Mouse (Mus musculus) kidney, embryonic 15.5 days (tissue): ENCODE results near the gene Sytl3. TPM values are rescaled to one million over a fixed set of nuclear protein-coding genes. Genes with fewer than 3 reads are reported as not detected.

Source experiments
- ATAC-seq: fragments of 200-750 bp; cut with Nextera tagmentation; replicated peaks from 2 replicates; pipeline ENCODE4 v1.8.0; 2017; ENCODE audit warnings: moderate TSS enrichment; ENCODE audit not compliant: low FRiP score
- H3K27ac ChIP-seq: fragments of 300-500 bp; sonication (generic); 2 replicates; pipeline ENCODE4 v1.5.1; 2015; ENCODE audit warnings: mild to moderate bottlenecking, inconsistent platforms
- H3K27me3 ChIP-seq: fragments of 300-500 bp; sonication (generic); 2 replicates; pipeline ENCODE4 v1.6.1; 2015; ENCODE audit warnings: inconsistent platforms
- H3K36me3 ChIP-seq: fragments of 300-500 bp; sonication (generic); 2 replicates; pipeline ENCODE4 v1.6.1; 2015; ENCODE audit warnings: inconsistent platforms
- H3K4me1 ChIP-seq: fragments of 300-500 bp; sonication (generic); 2 replicates; pipeline ENCODE4 v1.6.1; 2015; ENCODE audit warnings: inconsistent platforms
- H3K4me2 ChIP-seq: fragments of 300-500 bp; sonication (generic); 2 replicates; pipeline ENCODE4 v1.6.1; 2015; ENCODE audit warnings: moderate library complexity, mild to moderate bottlenecking, inconsistent platforms
- H3K4me3 ChIP-seq: fragments of 300-500 bp; sonication (generic); replicated peaks from 2 replicates; pipeline ENCODE4 v1.5.1; 2015; ENCODE audit warnings: mild to moderate bottlenecking, inconsistent platforms
- H3K9ac ChIP-seq: fragments of 300-500 bp; sonication (generic); 2 replicates; pipeline ENCODE4 v1.6.1; 2015; ENCODE audit warnings: mild to moderate bottlenecking, inconsistent platforms
- H3K9me3 ChIP-seq: fragments of 300-500 bp; sonication (generic); replicated peaks from 2 replicates; pipeline ENCODE4 v1.6.1; 2016; ENCODE audit warnings: inconsistent platforms
- WGBS: fragments of 180-500 bp; shearing (Covaris S2); methylation state at CpG from one replicate; pipeline ENCODE4 v1.1.7; 2015; ENCODE audit warnings: mixed read lengths; 5-methylcytosine and 5-hydroxymethylcytosine counted together
- polyA plus RNA-seq: library from polyadenylated mRNA; unstranded; fragments of >200 nt; fragmentation: Nextera tagmentation; extraction: Ambion mirVana; gene quantifications from 2 replicates; pipeline ENCODE4 v1.2.1, GENCODE M21; 2015

Sytl3 gene
- polyA plus RNA-seq, 1 experiment from 2014 or later = 1.2 TPM

- peaks cover 73% of the 10 kb centered on the region for H3K36me3 ChIP-seq
- 72% methylated on average over 8 of the region's 8 CpGs for WGBS
- no peaks in the 10 kb centered on the region for H3K9me3 ChIP-seq
- no peak for ATAC-seq
- no peak overlapping the region for H3K4me2 ChIP-seq
- peaks cover 62% of the 10 kb centered on the region for H3K4me1 ChIP-seq
- peak overlapping the region; percentile 72 for H3K27ac ChIP-seq
- H3K4me3 ChIP-seq = no peak overlapping the region
- no peaks in the 10 kb centered on the region for H3K27me3 ChIP-seq
- H3K9ac ChIP-seq = no peak overlapping the region
These were observed 97.0 kb downstream of the Sytl3 start for GRCm38 (mm10) chr17:6755873-6756272.

GRCm38 (mm10) chr17:6757902-6758301 is 99.0 kb downstream of the Sytl3 start:
- Histone ChIP-seq H3K4me2 (no peak overlapping the region), H3K27me3 (no peaks in the 10 kb centered on the region), H3K9ac (no peak overlapping the region), H3K9me3 (no peaks in the 10 kb centered on the region), H3K36me3 (peaks cover 53% of the 10 kb centered on the region), H3K4me3 (no peak overlapping the region), H3K4me1 (peaks cover 53% of the 10 kb centered on the region), H3K27ac (no peak overlapping the region)
- WGBS = 93% methylated on average over 16 of the region's 16 CpGs
- ATAC-seq = no peak

GRCm38 (mm10) chr17:6758845-6759244 is 100.0 kb downstream of the Sytl3 start:
- ATAC-seq = no peak
- Histone ChIP-seq H3K9me3 (no peaks in the 10 kb centered on the region), H3K4me2 (no peak overlapping the region), H3K9ac (no peak overlapping the region), H3K27me3 (no peaks in the 10 kb centered on the region), H3K4me1 (peaks cover 60% of the 10 kb centered on the region), H3K36me3 (peaks cover 43% of the 10 kb centered on the region), H3K4me3 (no peak overlapping the region), H3K27ac (no peak overlapping the region)
- WGBS = 72% methylated on average over 8 of the region's 8 CpGs

GRCm38 (mm10) chr17:6759717-6760292 is 100.9 kb downstream of the Sytl3 start:
- 62% methylated on average over 9 of the region's 9 CpGs for WGBS
- Histone ChIP-seq H3K4me1 (peaks cover 63% of the 10 kb centered on the region), H3K4me2 (no peak overlapping the region), H3K4me3 (no peak overlapping the region), H3K27me3 (no peaks in the 10 kb centered on the region), H3K9me3 (no peaks in the 10 kb centered on the region), H3K9ac (no peak overlapping the region), H3K36me3 (peaks cover 35% of the 10 kb centered on the region), H3K27ac (no peak overlapping the region)
- no peak for ATAC-seq

GRCm38 (mm10) chr17:6763513-6764226 is 104.8 kb downstream of the Sytl3 start:
- WGBS = 55% methylated on average over 7 of the region's 7 CpGs
- H3K36me3 ChIP-seq = peaks cover 7% of the 10 kb centered on the region
- H3K9me3 ChIP-seq = no peaks in the 10 kb centered on the region
- H3K27ac ChIP-seq = no peak overlapping the region
- H3K4me3 ChIP-seq = no peak overlapping the region
- no peak overlapping the region for H3K9ac ChIP-seq
- no peaks in the 10 kb centered on the region for H3K27me3 ChIP-seq
- no peak overlapping the region for H3K4me2 ChIP-seq
- peaks cover 67% of the 10 kb centered on the region for H3K4me1 ChIP-seq
- no peak for ATAC-seq

- H3K4me1 ChIP-seq = peaks cover 73% of the 10 kb centered on the region
- H3K27me3 ChIP-seq = no peaks in the 10 kb centered on the region
- peaks cover 2% of the 10 kb centered on the region; the same call in 1 of the 2 replicates for H3K36me3 ChIP-seq
- no peak overlapping the region for H3K4me3 ChIP-seq
- ATAC-seq = no peak
- WGBS = 50% methylated on average over 7 of the region's 7 CpGs
- H3K9me3 ChIP-seq = no peaks in the 10 kb centered on the region
- peak overlapping the region; percentile 20; the same call in 1 of the 2 replicates for H3K27ac ChIP-seq
- H3K4me2 ChIP-seq = no peak overlapping the region
- no peak overlapping the region for H3K9ac ChIP-seq
These were observed 105.3 kb downstream of the Sytl3 start for GRCm38 (mm10) chr17:6764227-6764593.

GRCm38 (mm10) chr17:6764730-6765129 is 105.8 kb downstream of the Sytl3 start:
- Histone ChIP-seq H3K9ac (no peak overlapping the region), H3K4me1 (peaks cover 74% of the 10 kb centered on the region), H3K27me3 (no peaks in the 10 kb centered on the region), H3K4me3 (no peak overlapping the region), H3K9me3 (no peaks in the 10 kb centered on the region), H3K27ac (0 out of 2 replicates have a peak overlapping the region, but pooled peaks have one; percentile 20), H3K36me3 (no peaks in the 10 kb centered on the region), H3K4me2 (no peak overlapping the region)
- no peak for ATAC-seq
- WGBS = 66% methylated on average over 4 of the region's 4 CpGs

- no peak overlapping the region for H3K4me2 ChIP-seq
- WGBS = 51% methylated on average over 2 of the region's 2 CpGs
- peak overlapping the region; percentile 52 for H3K27ac ChIP-seq
- no peaks in the 10 kb centered on the region for H3K36me3 ChIP-seq
- H3K4me3 ChIP-seq = no peak overlapping the region
- ATAC-seq = no peak
- H3K27me3 ChIP-seq = no peaks in the 10 kb centered on the region
- H3K4me1 ChIP-seq = peaks cover 74% of the 10 kb centered on the region
- no peaks in the 10 kb centered on the region for H3K9me3 ChIP-seq
- no peak overlapping the region for H3K9ac ChIP-seq
These were observed 107.0 kb downstream of the Sytl3 start for GRCm38 (mm10) chr17:6765886-6766285.

- H3K27ac ChIP-seq = no peak overlapping the region
- no peak for ATAC-seq
- no peak overlapping the region for H3K9ac ChIP-seq
- no peaks in the 10 kb centered on the region for H3K36me3 ChIP-seq
- no peaks in the 10 kb centered on the region for H3K9me3 ChIP-seq
- 69% methylated on average over 4 of the region's 4 CpGs for WGBS
- no peaks in the 10 kb centered on the region for H3K27me3 ChIP-seq
- H3K4me2 ChIP-seq = no peak overlapping the region
- no peak overlapping the region for H3K4me3 ChIP-seq
- H3K4me1 ChIP-seq = peaks cover 82% of the 10 kb centered on the region
These were observed 107.9 kb downstream of the Sytl3 start for GRCm38 (mm10) chr17:6766823-6767222.

GRCm38 (mm10) chr17:6767771-6768170 is 108.9 kb downstream of the Sytl3 start:
- Histone ChIP-seq H3K4me2 (no peak overlapping the region), H3K27me3 (no peaks in the 10 kb centered on the region), H3K27ac (peak overlapping the region; percentile 75), H3K4me1 (peaks cover 90% of the 10 kb centered on the region), H3K9me3 (no peaks in the 10 kb centered on the region), H3K36me3 (no peaks in the 10 kb centered on the region), H3K9ac (no peak overlapping the region), H3K4me3 (no peak overlapping the region)
- 65% methylated on average over 5 of the region's 5 CpGs for WGBS
- ATAC-seq = no peak

- no peak overlapping the region for H3K9ac ChIP-seq
- no peak overlapping the region for H3K4me3 ChIP-seq
- H3K27me3 ChIP-seq = no peaks in the 10 kb centered on the region
- H3K9me3 ChIP-seq = no peaks in the 10 kb centered on the region
- peaks cover 90% of the 10 kb centered on the region for H3K4me1 ChIP-seq
- H3K27ac ChIP-seq = peak overlapping the region; percentile 75
- no peak overlapping the region for H3K4me2 ChIP-seq
- H3K36me3 ChIP-seq = no peaks in the 10 kb centered on the region
- peak; percentile 59; the same call in 1 of the 2 replicates for ATAC-seq
- 76% methylated on average over 5 of the region's 5 CpGs for WGBS
These were observed 109.5 kb downstream of the Sytl3 start for GRCm38 (mm10) chr17:6768301-6768788.

GRCm38 (mm10) chr17:6769602-6770001 is 110.7 kb downstream of the Sytl3 start:
- Histone ChIP-seq H3K27ac (peak overlapping the region; percentile 75), H3K9me3 (no peaks in the 10 kb centered on the region), H3K9ac (no peak overlapping the region), H3K27me3 (no peaks in the 10 kb centered on the region), H3K4me1 (peaks cover 90% of the 10 kb centered on the region), H3K36me3 (no peaks in the 10 kb centered on the region), H3K4me3 (no peak overlapping the region), H3K4me2 (no peak overlapping the region)
- no peak for ATAC-seq
- WGBS = 30% methylated on average over 4 of the region's 4 CpGs
